Comparison of ENCODE assay signal across 24 mouse cellular contexts in the genomic region with DNA sequence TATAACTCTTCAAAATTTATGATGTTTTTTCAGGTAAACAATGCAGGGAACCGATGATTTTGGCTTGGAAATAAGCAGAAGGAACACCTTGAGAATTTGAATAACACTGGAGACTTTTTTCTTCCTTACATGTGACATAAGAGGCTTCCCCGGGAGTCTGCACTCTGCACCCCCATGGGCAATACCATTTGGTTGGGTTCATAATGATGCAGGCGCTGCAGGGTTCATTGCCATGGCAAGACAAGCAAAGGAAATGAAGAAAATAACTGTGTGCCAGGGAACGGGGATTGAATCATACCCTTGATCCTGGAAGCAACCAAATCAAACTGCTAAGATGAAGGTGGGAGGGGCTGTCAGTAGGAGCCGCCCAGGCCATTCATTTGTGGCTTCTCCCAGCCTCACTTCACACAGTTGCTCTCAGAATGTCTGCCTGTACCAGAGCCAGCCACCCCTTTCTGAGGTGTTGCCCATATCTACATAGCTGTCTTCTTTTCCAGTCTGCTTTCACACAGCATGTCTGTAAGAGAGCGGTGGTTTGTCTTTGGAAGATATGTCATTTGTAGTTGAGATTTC.
A peak's percentile ranks its signal among the peaks of the same experiment; 100 is the strongest.
DNase-seq lines count a peak whose midpoint lies in the region; ATAC-seq and TF ChIP-seq lines count a peak whose summit lies in the region.
"Had no signal": no experiment of that assay in that cellular context is flagged by ENCODE, and none has a peak within 500 bp of the region (broad histone marks: within the 10 kb centered on the region; RNA-seq: fewer than 3 reads in every experiment).

No protein-coding gene starts in this region.

- DNase-seq in hindbrain, embryonic 11.5 days (ENCODE audit: low spot score): no peak
- DNase-seq in hindbrain, postnatal 0 days (ENCODE audit: low spot score): no peak
- DNase-seq in midbrain, embryonic 11.5 days (ENCODE audit: low spot score, missing footprints): no peak
- DNase-seq in forebrain, embryonic 14.5 days (ENCODE audit: low spot score): peak; percentile 59
- no peak for DNase-seq in thymus, postnatal 25 days
- DNase-seq in natural killer cell, adult 2 months (ENCODE audit: low spot score in 2 of 2): no peak
- DNase-seq: adrenal gland, postnatal 10 days; cerebellum, adult 2 months; cerebellum, postnatal 14 days; gastrocnemius, postnatal 14 days; heart, postnatal 36 days; kidney, adult 18-20 months; kidney, postnatal 25 days; liver had no signal

- TF ChIP-seq CTCF in hindbrain, postnatal 0 days (IDR thresholded peaks at IDR 0.05; ENCODE audit: low read depth): no peak

- H3K4me1 ChIP-seq in hindbrain, embryonic 11.5 days (replicated peaks; ENCODE audit: control insufficient read depth, insufficient read depth, low read length): no peaks in the 10 kb centered on the region
- no peaks in the 10 kb centered on the region for H3K4me1 ChIP-seq in hindbrain, postnatal 0 days (ENCODE audit: insufficient read depth, low read length)
- H3K4me1 ChIP-seq in midbrain, embryonic 16.5 days (ENCODE audit: control insufficient read depth, insufficient read depth, low read length): no peaks in the 10 kb centered on the region
- no peaks in the 10 kb centered on the region for H3K4me1 ChIP-seq in midbrain, embryonic 11.5 days (ENCODE audit: control insufficient read depth, insufficient read depth, low read length)
- peaks cover 10% of the 10 kb centered on the region for H3K4me1 ChIP-seq in forebrain, embryonic 14.5 days (ENCODE audit: control insufficient read depth, insufficient read depth, low read length)
- H3K4me1 ChIP-seq: kidney, embryonic 15.5 days had no signal

- no peak overlapping the region for H3K4me2 ChIP-seq in hindbrain, embryonic 11.5 days (replicated peaks; ENCODE audit: low read depth, low read length)
- H3K4me2 ChIP-seq in hindbrain, postnatal 0 days (ENCODE audit: low read depth, low read length): no peak overlapping the region
- H3K4me2 ChIP-seq in midbrain, embryonic 16.5 days (ENCODE audit: low read length): no peak overlapping the region
- no peak overlapping the region for H3K4me2 ChIP-seq in midbrain, embryonic 11.5 days
- no peak overlapping the region for H3K4me2 ChIP-seq in forebrain, embryonic 14.5 days (ENCODE audit: low read length)
- H3K4me2 ChIP-seq: heart, embryonic 11.5 days; hindbrain, embryonic 14.5 days; kidney, embryonic 15.5 days; lung, embryonic 15.5 days; neural tube, embryonic 12.5 days had no signal

- H3K27me3 ChIP-seq in hindbrain, embryonic 11.5 days (ENCODE audit: control insufficient read depth, insufficient read depth, low read length): no peaks in the 10 kb centered on the region
- H3K27me3 ChIP-seq in hindbrain, postnatal 0 days (ENCODE audit: insufficient read depth, low read length): no peaks in the 10 kb centered on the region
- no peaks in the 10 kb centered on the region for H3K27me3 ChIP-seq in midbrain, embryonic 16.5 days (ENCODE audit: control insufficient read depth, insufficient read depth, low read depth, low read length)
- no peaks in the 10 kb centered on the region for H3K27me3 ChIP-seq in midbrain, embryonic 11.5 days (ENCODE audit: control insufficient read depth, insufficient read depth, low read length)
- no peaks in the 10 kb centered on the region for H3K27me3 ChIP-seq in forebrain, embryonic 14.5 days (replicated peaks; ENCODE audit: control insufficient read depth, insufficient read depth, low read length)
- H3K27me3 ChIP-seq: CH12.LX; kidney, embryonic 15.5 days; lung, embryonic 15.5 days; neural tube, embryonic 12.5 days had no signal

- WGBS in hindbrain, embryonic 11.5 days: 82% methylated on average over 6 of the region's 6 CpGs
- 67% methylated on average over 6 of the region's 6 CpGs for WGBS in hindbrain, postnatal 0 days
- 66% methylated on average over 6 of the region's 6 CpGs for WGBS in midbrain, embryonic 16.5 days
- WGBS in midbrain, embryonic 11.5 days: 81% methylated on average over 6 of the region's 6 CpGs
- WGBS in forebrain, embryonic 14.5 days: 61% methylated on average over 6 of the region's 6 CpGs

- H3K9ac ChIP-seq in hindbrain, embryonic 11.5 days (ENCODE audit: low read depth, low read length): no peak overlapping the region
- H3K9ac ChIP-seq in hindbrain, postnatal 0 days (replicated peaks; ENCODE audit: low read length): no peak overlapping the region
- H3K9ac ChIP-seq in midbrain, embryonic 16.5 days (ENCODE audit: low read depth, low read length): no peak overlapping the region
- no peak overlapping the region for H3K9ac ChIP-seq in midbrain, embryonic 11.5 days (ENCODE audit: low read length)
- H3K9ac ChIP-seq in forebrain, embryonic 14.5 days (ENCODE audit: low read length): no peak overlapping the region
- H3K9ac ChIP-seq: hindbrain, embryonic 14.5 days; kidney, embryonic 15.5 days; liver, embryonic 14.5 days; lung, embryonic 15.5 days; neural tube, embryonic 12.5 days had no signal

- H3K4me3 ChIP-seq in hindbrain, embryonic 11.5 days (ENCODE audit: low read depth, low read length): no peak overlapping the region
- no peak overlapping the region for H3K4me3 ChIP-seq in hindbrain, postnatal 0 days (ENCODE audit: low read length)
- no peak overlapping the region for H3K4me3 ChIP-seq in midbrain, embryonic 16.5 days (ENCODE audit: low read depth, low read length)
- no peak overlapping the region for H3K4me3 ChIP-seq in midbrain, embryonic 11.5 days (ENCODE audit: low read depth, low read length)
- no peak overlapping the region for H3K4me3 ChIP-seq in forebrain, embryonic 14.5 days (ENCODE audit: low read depth, low read length)
- H3K4me3 ChIP-seq: erythroblast, embryonic 14.5 days; kidney, embryonic 15.5 days; lung, embryonic 15.5 days; midbrain, embryonic 10.5 days; neural tube, embryonic 12.5 days had no signal

- H3K27ac ChIP-seq in hindbrain, embryonic 11.5 days (ENCODE audit: low read depth, low read length): no peak overlapping the region
- no peak overlapping the region for H3K27ac ChIP-seq in hindbrain, postnatal 0 days
- no peak overlapping the region for H3K27ac ChIP-seq in midbrain, embryonic 16.5 days (ENCODE audit: low read length)
- H3K27ac ChIP-seq in midbrain, embryonic 11.5 days (ENCODE audit: low read depth, low read length): no peak overlapping the region
- H3K27ac ChIP-seq in forebrain, embryonic 14.5 days (ENCODE audit: low read depth, low read length): no peak overlapping the region
- H3K27ac ChIP-seq: hindbrain, embryonic 14.5 days; kidney, embryonic 15.5 days; liver, embryonic 14.5 days; lung, embryonic 15.5 days; midbrain, embryonic 10.5 days; neural tube, embryonic 12.5 days had no signal

- H3K36me3 ChIP-seq in hindbrain, embryonic 11.5 days (ENCODE audit: control insufficient read depth, insufficient read depth, low read length): no peaks in the 10 kb centered on the region
- no peaks in the 10 kb centered on the region for H3K36me3 ChIP-seq in hindbrain, postnatal 0 days (ENCODE audit: insufficient read depth, low read length)
- H3K36me3 ChIP-seq in midbrain, embryonic 16.5 days (ENCODE audit: control insufficient read depth, insufficient read depth, low read length): no peaks in the 10 kb centered on the region
- H3K36me3 ChIP-seq in midbrain, embryonic 11.5 days (ENCODE audit: control insufficient read depth, insufficient read depth, low read length): no peaks in the 10 kb centered on the region
- no peaks in the 10 kb centered on the region for H3K36me3 ChIP-seq in forebrain, embryonic 14.5 days (ENCODE audit: control insufficient read depth, insufficient read depth, low read length)
- H3K36me3 ChIP-seq: kidney, embryonic 15.5 days; midbrain, embryonic 10.5 days; neural tube, embryonic 12.5 days had no signal

- peak; percentile 45; the same call in 1 of the 2 replicates for ATAC-seq in hindbrain, embryonic 11.5 days (ENCODE audit: low FRiP score)
- no peak for ATAC-seq in hindbrain, postnatal 0 days
- ATAC-seq in midbrain, embryonic 16.5 days: 0 out of 2 replicates have a peak, but pooled peaks have one; percentile 21
- ATAC-seq in midbrain, embryonic 11.5 days (ENCODE audit: low FRiP score): no peak
- peak; percentile 65; the same call in 1 of the 2 replicates for ATAC-seq in forebrain, embryonic 14.5 days

- H3K9me3 ChIP-seq in hindbrain, embryonic 11.5 days (ENCODE audit: control insufficient read depth, low read length): no peaks in the 10 kb centered on the region
- no peaks in the 10 kb centered on the region for H3K9me3 ChIP-seq in hindbrain, postnatal 0 days (ENCODE audit: low read length)
- no peaks in the 10 kb centered on the region for H3K9me3 ChIP-seq in midbrain, embryonic 16.5 days (replicated peaks; ENCODE audit: control insufficient read depth, low read length, poor library complexity, severe bottlenecking)
- no peaks in the 10 kb centered on the region for H3K9me3 ChIP-seq in midbrain, embryonic 11.5 days (ENCODE audit: control insufficient read depth, low read length)
- no peaks in the 10 kb centered on the region for H3K9me3 ChIP-seq in forebrain, embryonic 14.5 days (replicated peaks; ENCODE audit: control insufficient read depth, low read length)
- H3K9me3 ChIP-seq: kidney, embryonic 15.5 days; lung, embryonic 15.5 days; midbrain, embryonic 10.5 days; neural tube, embryonic 12.5 days had no signal

Comparison
In these comparisons a context has a peak if more than half of its experiments do, and no peak if none do; other contexts are left out.
1. ATAC-seq: peak in hindbrain, embryonic 11.5 days (single experiment), midbrain, embryonic 16.5 days (single experiment) and forebrain, embryonic 14.5 days (single experiment); none in hindbrain, postnatal 0 days (single experiment) and midbrain, embryonic 11.5 days (single experiment).